Mouse (Mus musculus): ENCODE measurements around the gene Gclc. TPM values are rescaled to one million over a fixed set of nuclear protein-coding genes. Genes with fewer than 3 reads are reported as not detected.

Gene Gclc
- polyA plus RNA-seq, 1 experiment from 2014 or later = 22.9 TPM

DNA sequence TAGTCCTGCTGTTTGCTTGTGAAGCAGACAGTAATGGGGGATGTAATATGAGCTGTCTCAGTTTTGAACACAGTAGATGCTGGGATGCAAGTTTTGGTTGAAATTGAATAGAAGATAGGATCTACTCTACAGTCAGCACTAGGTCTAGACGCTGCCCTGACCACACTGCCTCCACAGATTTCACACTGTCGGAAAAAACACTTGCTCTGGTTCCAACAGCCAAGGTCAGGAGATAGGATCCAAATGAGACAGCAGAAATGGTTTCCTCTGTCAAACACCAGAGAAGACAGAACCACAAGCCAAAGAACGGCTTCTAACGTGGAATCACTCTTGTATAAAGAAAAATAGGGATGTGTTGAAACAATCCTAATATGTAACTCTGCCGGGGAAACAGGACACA lies 41.0 kb upstream of the Gclc start:
- Histone ChIP-seq H3K27ac (ENCODE audit: low read depth) (no peak overlapping the region), H3K4me1 (ENCODE audit: insufficient read depth) (peaks cover 6% of the 10 kb centered on the region), H3K27me3 (ENCODE audit: insufficient read depth, low read length) (no peaks in the 10 kb centered on the region), H3K9me3 (ENCODE audit: low read length) (no peaks in the 10 kb centered on the region), H3K4me2 (ENCODE audit: low read depth, low read length) (no peak overlapping the region), H3K4me3 (ENCODE audit: low read depth, low read length) (no peak overlapping the region), H3K9ac (replicated peaks) (no peak overlapping the region), H3K36me3 (replicated peaks; ENCODE audit: insufficient read depth, low read length) (no peaks in the 10 kb centered on the region)
- no peak for ATAC-seq
- no peak for DNase-seq
- no peak for TF ChIP-seq EP300 (IDR thresholded peaks at IDR 0.05; ENCODE audit: low read depth)
- no peak for TF ChIP-seq CTCF (IDR thresholded peaks at IDR 0.05; ENCODE audit: low read depth)
- 25% methylated on average over 5 of the region's 5 CpGs for WGBS (ENCODE audit: insufficient replicate concordance)

DNA sequence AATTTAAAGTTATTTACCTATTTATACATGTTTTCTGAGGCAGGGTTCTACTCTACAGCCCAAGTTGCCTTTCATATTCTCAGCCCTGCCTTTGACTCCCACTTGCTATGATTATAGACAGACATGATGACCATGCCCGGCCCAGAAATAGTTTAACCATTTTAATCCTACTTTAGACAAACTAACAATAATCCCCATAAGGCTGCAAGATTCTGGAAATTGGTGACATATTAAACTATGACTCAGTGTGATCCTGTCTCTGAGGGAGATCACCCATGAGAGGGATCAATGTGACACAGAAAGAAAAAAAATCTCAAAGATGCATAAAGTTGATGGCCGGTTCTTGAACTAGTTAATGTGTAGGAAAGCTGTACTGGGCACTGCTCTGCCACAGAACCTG lies 39.1 kb upstream of the Gclc start:
- H3K9me3 ChIP-seq (ENCODE audit: low read length) = no peaks in the 10 kb centered on the region
- H3K4me3 ChIP-seq (ENCODE audit: low read depth, low read length) = no peak overlapping the region
- DNase-seq = no peak

DNA sequence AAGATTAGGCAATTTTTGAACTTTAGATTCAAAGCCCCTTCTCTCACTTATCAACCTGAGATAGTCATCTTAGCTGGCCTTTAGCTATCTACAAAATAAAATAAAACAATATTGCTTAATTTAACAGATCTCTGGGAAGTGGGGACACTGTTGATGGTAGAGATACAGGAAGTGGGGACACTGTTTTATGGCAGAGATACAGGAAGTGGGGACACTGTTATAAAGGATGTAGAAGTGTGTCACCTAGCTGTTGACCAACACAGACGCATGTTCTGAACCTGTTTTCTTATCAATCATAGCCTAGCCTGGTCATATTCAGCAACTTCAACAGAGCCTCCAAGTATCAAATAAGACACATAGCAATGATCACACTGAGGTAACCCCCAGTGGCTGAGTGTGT lies 38.3 kb upstream of the Gclc start:
- Histone ChIP-seq H3K27ac (ENCODE audit: low read depth) (no peak overlapping the region), H3K36me3 (replicated peaks; ENCODE audit: insufficient read depth, low read length) (no peaks in the 10 kb centered on the region), H3K4me3 (ENCODE audit: low read depth, low read length) (no peak overlapping the region), H3K4me1 (ENCODE audit: insufficient read depth) (peaks cover 12% of the 10 kb centered on the region; the same call in 1 of the 2 replicates), H3K9me3 (ENCODE audit: low read length) (no peaks in the 10 kb centered on the region), H3K27me3 (ENCODE audit: insufficient read depth, low read length) (no peaks in the 10 kb centered on the region), H3K4me2 (ENCODE audit: low read depth, low read length) (no peak overlapping the region), H3K9ac (replicated peaks) (no peak overlapping the region)
- ATAC-seq (no peak), DNase-seq (no peak)
- WGBS (ENCODE audit: insufficient replicate concordance) = 51% methylated on average over 1 of the region's 1 CpGs
- no peak for TF ChIP-seq EP300 (IDR thresholded peaks at IDR 0.05; ENCODE audit: low read depth)
- no peak for TF ChIP-seq CTCF (IDR thresholded peaks at IDR 0.05; ENCODE audit: low read depth)

More for the DNA sequence above, 39.1 kb upstream of the Gclc start:
- Histone ChIP-seq H3K4me1 (ENCODE audit: insufficient read depth) (peaks cover 10% of the 10 kb centered on the region; the same call in 1 of the 2 replicates), H3K4me2 (ENCODE audit: low read depth, low read length) (no peak overlapping the region), H3K9ac (replicated peaks) (no peak overlapping the region), H3K27ac (ENCODE audit: low read depth) (no peak overlapping the region), H3K36me3 (replicated peaks; ENCODE audit: insufficient read depth, low read length) (no peaks in the 10 kb centered on the region), H3K27me3 (ENCODE audit: insufficient read depth, low read length) (no peaks in the 10 kb centered on the region)
- 75% methylated on average over 2 of the region's 2 CpGs for WGBS (ENCODE audit: insufficient replicate concordance)
- TF ChIP-seq CTCF (IDR thresholded peaks at IDR 0.05; ENCODE audit: low read depth) = no peak
- no peak for TF ChIP-seq EP300 (IDR thresholded peaks at IDR 0.05; ENCODE audit: low read depth)
- ATAC-seq = no peak

DNA sequence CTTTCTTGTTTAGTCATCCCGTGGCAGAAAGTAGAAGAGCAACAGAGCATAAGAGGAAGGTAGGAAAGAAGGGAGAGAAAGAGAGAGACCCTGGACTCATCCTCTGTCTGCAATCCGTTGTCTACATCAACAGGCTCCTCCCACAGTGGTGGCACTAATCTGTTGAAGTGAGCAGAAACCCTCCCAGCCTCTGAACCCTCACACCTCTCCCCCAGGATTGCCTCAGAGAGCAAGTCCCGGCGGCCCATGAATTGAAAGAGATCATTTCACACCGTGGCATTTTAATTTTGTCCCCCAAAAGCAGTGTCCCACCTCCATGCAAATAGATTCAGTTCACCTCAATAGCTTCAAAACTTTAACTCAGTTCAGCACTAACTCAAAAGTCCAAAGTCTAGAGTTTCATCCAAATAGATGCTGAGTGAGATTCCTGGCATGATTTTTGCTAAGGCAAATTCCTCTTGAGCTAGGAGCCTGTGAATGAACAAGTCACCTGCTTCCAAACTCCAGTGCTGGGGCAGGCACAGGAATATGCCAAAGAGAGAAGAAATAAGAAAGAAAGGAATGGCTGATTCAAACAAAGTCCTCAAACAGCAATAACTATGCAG lies 36.4 kb upstream of the Gclc start:
- H3K9ac ChIP-seq (replicated peaks) = no peak overlapping the region
- H3K9me3 ChIP-seq (ENCODE audit: low read length) = no peaks in the 10 kb centered on the region
- H3K4me2 ChIP-seq (ENCODE audit: low read depth, low read length) = no peak overlapping the region; the same call in 1 of the 2 replicates
- H3K36me3 ChIP-seq (replicated peaks; ENCODE audit: insufficient read depth, low read length) = no peaks in the 10 kb centered on the region
- TF ChIP-seq CTCF (IDR thresholded peaks at IDR 0.05; ENCODE audit: low read depth) (no peak), EP300 (IDR thresholded peaks at IDR 0.05; ENCODE audit: low read depth) (no peak)
- peaks cover 15% of the 10 kb centered on the region; the same call in 1 of the 2 replicates for H3K4me1 ChIP-seq (ENCODE audit: insufficient read depth)
- H3K4me3 ChIP-seq (ENCODE audit: low read depth, low read length) = no peak overlapping the region
- no peak for ATAC-seq
- no peak for DNase-seq
- no peaks in the 10 kb centered on the region for H3K27me3 ChIP-seq (ENCODE audit: insufficient read depth, low read length)
- H3K27ac ChIP-seq (ENCODE audit: low read depth) = no peak overlapping the region
- WGBS (ENCODE audit: insufficient replicate concordance) = 52% methylated on average over 5 of the region's 5 CpGs

DNA sequence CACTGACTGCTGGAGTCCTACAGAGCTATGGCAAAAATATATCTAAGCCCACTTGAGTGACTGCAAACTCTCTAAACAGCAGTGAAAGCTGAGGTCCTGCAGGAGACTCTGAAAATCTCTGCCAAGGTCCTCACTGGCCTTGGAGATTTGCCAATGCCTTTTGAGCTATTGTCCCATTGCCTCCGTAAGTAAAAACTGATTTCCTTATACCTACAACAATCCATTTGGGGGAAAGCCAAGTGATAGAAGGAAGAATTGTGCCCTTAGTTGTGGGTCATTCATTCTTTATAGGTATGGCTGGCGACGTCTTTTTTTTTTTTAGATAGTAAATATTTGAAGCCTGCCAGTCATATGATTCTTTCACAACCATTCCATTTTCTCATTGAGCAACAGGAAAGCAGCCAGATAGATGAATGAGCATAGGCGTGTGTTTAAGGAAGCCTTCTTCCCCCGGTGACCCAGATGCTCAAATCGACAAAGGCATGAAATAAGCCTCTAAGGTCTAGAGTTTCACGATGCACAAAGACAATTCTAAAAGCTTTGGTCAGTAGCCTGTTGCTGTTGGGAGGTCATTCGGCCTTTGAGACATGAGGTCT lies 35.4 kb upstream of the Gclc start:
- no peak for ATAC-seq
- Histone ChIP-seq H3K36me3 (replicated peaks; ENCODE audit: insufficient read depth, low read length) (no peaks in the 10 kb centered on the region), H3K4me2 (ENCODE audit: low read depth, low read length) (no peak overlapping the region), H3K27ac (ENCODE audit: low read depth) (peak overlapping the region; percentile 12; the same call in 1 of the 2 replicates), H3K27me3 (ENCODE audit: insufficient read depth, low read length) (no peaks in the 10 kb centered on the region), H3K4me1 (ENCODE audit: insufficient read depth) (peaks cover 16% of the 10 kb centered on the region; the same call in 1 of the 2 replicates), H3K9ac (replicated peaks) (no peak overlapping the region), H3K4me3 (ENCODE audit: low read depth, low read length) (no peak overlapping the region), H3K9me3 (ENCODE audit: low read length) (no peaks in the 10 kb centered on the region)
- TF ChIP-seq CTCF (IDR thresholded peaks at IDR 0.05; ENCODE audit: low read depth) = no peak
- peak; percentile 29; the same call in 1 of the 2 replicates for TF ChIP-seq EP300 (IDR thresholded peaks at IDR 0.05; ENCODE audit: low read depth)
- DNase-seq = no peak
- 43% methylated on average over 8 of the region's 8 CpGs for WGBS (ENCODE audit: insufficient replicate concordance)

DNA sequence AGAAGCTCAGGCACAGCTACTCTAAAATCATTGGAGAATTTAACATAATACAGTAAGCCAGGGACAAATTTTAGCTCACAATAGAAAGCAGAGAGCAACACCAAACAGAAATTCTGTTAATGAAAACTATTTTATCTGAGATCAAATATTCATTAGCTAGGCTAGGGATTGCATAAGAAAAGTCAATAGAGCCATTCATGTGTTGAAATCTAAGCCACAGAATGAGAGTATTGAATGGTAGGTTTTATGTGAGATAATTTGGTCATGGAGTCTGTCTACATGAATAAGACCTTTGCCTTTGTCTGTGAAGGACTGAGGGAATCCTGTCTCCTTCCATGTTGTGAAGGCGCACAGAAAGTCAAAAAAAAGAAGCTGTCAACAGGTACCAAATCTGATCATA lies 34.7 kb upstream of the Gclc start:
- WGBS (ENCODE audit: insufficient replicate concordance) = 77% methylated on average over 1 of the region's 1 CpGs
- Histone ChIP-seq H3K4me3 (ENCODE audit: low read depth, low read length) (no peak overlapping the region), H3K27ac (ENCODE audit: low read depth) (no peak overlapping the region), H3K9ac (replicated peaks) (no peak overlapping the region), H3K36me3 (replicated peaks; ENCODE audit: insufficient read depth, low read length) (no peaks in the 10 kb centered on the region), H3K27me3 (ENCODE audit: insufficient read depth, low read length) (no peaks in the 10 kb centered on the region), H3K4me2 (ENCODE audit: low read depth, low read length) (no peak overlapping the region), H3K9me3 (ENCODE audit: low read length) (no peaks in the 10 kb centered on the region), H3K4me1 (ENCODE audit: insufficient read depth) (peaks cover 16% of the 10 kb centered on the region; the same call in 1 of the 2 replicates)
- DNase-seq (no peak), ATAC-seq (peak; percentile 57)
- no peak for TF ChIP-seq CTCF (IDR thresholded peaks at IDR 0.05; ENCODE audit: low read depth)
- 0 out of 2 replicates have a peak, but pooled peaks have one; percentile 14 for TF ChIP-seq EP300 (IDR thresholded peaks at IDR 0.05; ENCODE audit: low read depth)
